Mouse (Mus musculus): ENCODE data around the gene Gm21860. TPM values are rescaled to one million over a fixed set of nuclear protein-coding genes. Genes with fewer than 3 reads are reported as not detected.
"Not testable (repeated sequence)": the region's sequence is repeated elsewhere in the genome, so short reads cannot be mapped to it uniquely, and the experiment has no call there.

The Gm21860 gene
- polyA plus RNA-seq, 1 experiment from 2014 or later, result not detected

DNA sequence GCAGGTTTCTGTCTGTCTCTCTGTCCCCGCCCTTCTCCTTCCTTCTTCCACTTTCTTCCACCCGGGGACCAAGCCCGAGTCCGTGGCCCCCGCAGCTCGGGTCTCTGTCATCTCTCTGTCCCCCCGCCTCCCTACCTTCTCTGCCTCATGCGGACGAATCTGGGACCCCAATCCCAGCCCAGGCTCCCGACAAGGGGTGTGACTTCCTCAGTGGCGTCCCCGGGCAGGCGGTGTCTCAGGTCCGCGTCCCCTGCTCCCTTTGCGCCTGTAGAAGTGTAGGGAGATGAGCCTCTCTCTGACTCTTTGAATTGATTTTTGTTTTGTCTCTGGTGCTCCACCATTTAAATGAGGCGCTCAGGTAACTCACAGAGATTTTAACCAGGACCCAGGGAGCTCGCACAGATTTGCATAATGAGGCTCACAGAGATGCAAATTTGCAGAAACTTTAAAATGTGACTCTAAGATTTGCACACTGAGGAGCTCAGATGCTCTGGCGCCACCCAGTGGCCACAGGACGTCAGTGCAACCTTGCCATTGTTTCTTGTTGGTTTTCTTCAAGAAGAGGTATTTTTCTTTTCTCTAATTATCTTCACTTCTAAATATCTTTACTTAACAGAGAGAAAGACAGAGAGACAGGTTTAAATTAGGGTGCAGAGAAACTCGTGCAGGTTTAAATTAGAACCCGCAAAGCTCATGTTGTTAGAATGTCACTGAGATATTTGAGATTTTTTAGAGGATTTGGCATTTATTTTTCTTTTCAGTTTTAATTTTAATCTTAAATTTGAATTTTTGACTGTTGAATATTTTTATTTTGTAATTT lies 35.8 kb downstream of the Gm21860 start:
- H3K4me1 ChIP-seq (ENCODE audit: control insufficient read depth, insufficient read depth, low read length); H3K4me3 ChIP-seq (ENCODE audit: low read depth, low read length); H3K27me3 ChIP-seq (ENCODE audit: control insufficient read depth, insufficient read depth, low read length); H3K9me3 ChIP-seq (ENCODE audit: control insufficient read depth, low read length); H3K36me3 ChIP-seq (ENCODE audit: control insufficient read depth, insufficient read depth, low read length); H3K27ac ChIP-seq (ENCODE audit: low read depth, low read length); H3K4me2 ChIP-seq (ENCODE audit: low read depth); H3K9ac ChIP-seq (ENCODE audit: low read length); DNase-seq (ENCODE audit: low spot score): not testable (repeated sequence)
- 76% methylated on average over 22 of the region's 22 CpGs for WGBS
- peak; percentile 89 for ATAC-seq (ENCODE audit: insufficient read depth, low FRiP score, low TSS enrichment)

DNA sequence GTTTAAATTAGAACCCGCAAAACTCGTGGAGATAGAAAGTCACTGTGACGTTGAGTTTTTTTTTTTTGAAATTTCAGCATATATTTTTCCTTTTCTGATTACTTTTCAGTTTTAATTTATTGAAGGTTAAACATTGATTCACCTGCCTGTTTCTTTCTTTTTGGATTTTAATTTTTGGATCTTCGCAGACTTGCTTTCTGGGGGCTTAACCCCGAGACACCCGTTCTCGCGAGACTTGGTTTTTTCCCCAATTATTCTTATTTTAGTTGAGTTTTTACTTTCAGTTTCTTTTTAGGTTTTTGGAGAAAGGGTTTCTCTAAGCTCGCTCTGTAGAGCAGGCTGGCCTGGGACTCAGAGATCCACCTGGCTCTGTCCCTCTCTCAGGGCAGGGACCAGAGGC lies 36.6 kb downstream of the Gm21860 start:
- not testable (repeated sequence) for H3K27ac ChIP-seq (ENCODE audit: low read depth, low read length); H3K9ac ChIP-seq (ENCODE audit: low read length); H3K4me2 ChIP-seq (ENCODE audit: low read depth); H3K4me3 ChIP-seq (ENCODE audit: low read depth, low read length); H3K9me3 ChIP-seq (ENCODE audit: control insufficient read depth, low read length); H3K36me3 ChIP-seq (ENCODE audit: control insufficient read depth, insufficient read depth, low read length); H3K4me1 ChIP-seq (ENCODE audit: control insufficient read depth, insufficient read depth, low read length); DNase-seq (ENCODE audit: low spot score); ATAC-seq (ENCODE audit: insufficient read depth, low FRiP score, low TSS enrichment); H3K27me3 ChIP-seq (ENCODE audit: control insufficient read depth, insufficient read depth, low read length)
- 85% methylated on average over 9 of the region's 9 CpGs for WGBS

DNA sequence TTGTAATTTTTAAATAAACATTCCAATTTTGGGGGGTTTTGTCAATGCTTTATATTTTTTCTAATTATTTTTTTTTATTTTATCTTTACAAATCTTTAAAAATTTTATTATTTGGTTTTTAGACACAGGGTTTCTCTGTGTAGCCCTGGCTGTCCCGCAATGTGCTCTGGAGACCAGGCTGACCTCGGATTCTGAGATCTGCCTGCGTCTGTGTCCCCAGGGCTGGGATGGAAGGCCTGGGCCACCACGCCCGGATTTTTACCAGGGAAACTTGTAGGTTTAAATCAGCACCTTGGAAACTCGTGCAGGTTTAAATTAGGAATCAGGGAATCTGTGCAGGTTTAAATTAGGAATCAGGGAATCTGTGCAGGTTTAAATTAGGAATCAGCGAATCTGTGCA lies 37.1 kb downstream of the Gm21860 start:
- not testable (repeated sequence) for H3K27ac ChIP-seq (ENCODE audit: low read depth, low read length); H3K4me2 ChIP-seq (ENCODE audit: low read depth); H3K27me3 ChIP-seq (ENCODE audit: control insufficient read depth, insufficient read depth, low read length); H3K4me3 ChIP-seq (ENCODE audit: low read depth, low read length); H3K9ac ChIP-seq (ENCODE audit: low read length); ATAC-seq (ENCODE audit: insufficient read depth, low FRiP score, low TSS enrichment); H3K36me3 ChIP-seq (ENCODE audit: control insufficient read depth, insufficient read depth, low read length); DNase-seq (ENCODE audit: low spot score); H3K4me1 ChIP-seq (ENCODE audit: control insufficient read depth, insufficient read depth, low read length); H3K9me3 ChIP-seq (ENCODE audit: control insufficient read depth, low read length)
- 70% methylated on average over 7 of the region's 7 CpGs for WGBS

Other genes with a start within 250 kb of the Gm21860 start
- gene Gm47283, start 29.9 kb upstream of the Gm21860 start, polyA plus RNA-seq (2014; fragmentation: Nextera tagmentation; extraction: Ambion mirVana), result not detected in 2 replicates
- not detected in 2 replicates for gene Gm21748, start 84.4 kb upstream of the Gm21860 start, polyA plus RNA-seq (2014; fragmentation: Nextera tagmentation; extraction: Ambion mirVana)

All from neural tube, embryonic 11.5 days (tissue).